Mouse (Mus musculus) CD4-positive, CD25-positive, alpha-beta regulatory T cell (primary cell): Measurements from ENCODE around the gene Notch1. TPM values are rescaled to one million over a fixed set of nuclear protein-coding genes. Genes with fewer than 3 reads are reported as not detected.

Experiments
- polyA plus RNA-seq: library from polyadenylated mRNA; unstranded; fragments of 100-300 nt; shearing (Covaris generic); gene quantifications from one replicate; pipeline ENCODE4 v1.2.1, GENCODE M21; 2017

Gene Notch1
- polyA plus RNA-seq = 46.3 TPM

DNA sequence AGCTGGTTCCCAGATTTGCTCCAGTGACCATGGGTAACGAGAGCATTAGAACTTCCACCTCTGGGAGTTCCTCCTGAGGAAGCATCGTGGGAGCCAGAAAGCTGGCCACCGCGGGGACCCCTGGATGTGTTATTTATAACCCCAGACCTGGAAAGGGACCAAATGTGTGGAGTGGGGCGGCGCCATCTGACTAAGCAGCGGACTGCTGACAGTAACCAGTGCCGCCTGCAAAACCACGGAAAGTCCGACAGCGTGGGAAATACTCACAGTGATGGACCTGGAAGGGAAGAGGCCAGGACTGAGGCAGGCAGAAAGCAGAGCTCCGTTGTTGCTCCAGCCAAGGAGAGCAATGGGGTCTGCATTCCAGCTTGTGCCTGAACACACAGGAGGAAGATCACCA lies at the start of gene Notch1:
Gene Notch1, minus strand, starts transcription at position 389 of the 400 bp plus-strand sequence.

DNA sequence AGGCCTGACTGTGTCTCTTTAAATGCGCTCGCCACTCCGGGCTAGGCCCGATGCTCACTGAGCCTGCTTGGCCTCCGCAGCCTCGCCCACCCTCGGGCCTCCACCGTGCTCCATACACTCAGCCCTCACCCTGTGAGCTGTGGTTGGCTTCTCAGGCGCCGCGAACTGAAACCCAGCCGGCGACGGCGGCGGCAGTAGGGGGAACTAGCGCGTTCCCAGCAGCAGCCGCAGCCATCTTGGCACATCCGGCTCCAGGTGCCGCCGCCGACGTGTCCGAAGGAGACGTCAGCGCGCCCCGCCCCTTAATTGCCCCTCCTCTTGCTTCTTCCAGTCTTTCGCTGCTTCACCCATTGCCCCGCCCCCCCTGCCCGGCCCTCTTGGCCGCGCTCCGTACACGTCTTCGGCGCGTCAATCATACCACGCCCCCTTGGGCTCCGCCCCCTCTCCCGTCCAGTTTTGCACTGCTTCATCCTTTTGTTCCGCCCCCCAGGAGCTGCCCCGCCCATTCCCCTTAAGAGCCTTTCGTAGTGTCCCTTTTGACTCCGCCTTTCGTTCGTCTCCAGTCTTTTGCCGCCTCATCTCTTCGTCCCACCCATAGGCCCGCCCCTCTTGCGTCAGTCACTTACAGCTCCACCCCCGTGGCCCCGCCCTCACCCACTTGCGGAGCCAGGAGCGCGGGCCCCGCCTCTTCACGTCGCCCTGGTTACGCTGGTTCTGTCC lies 71.4 kb downstream of the Notch1 start, which contains the start of gene Sec16a:
Gene Sec16a, minus strand, starts transcription at position 271 of the 720 bp plus-strand sequence.

DNA sequence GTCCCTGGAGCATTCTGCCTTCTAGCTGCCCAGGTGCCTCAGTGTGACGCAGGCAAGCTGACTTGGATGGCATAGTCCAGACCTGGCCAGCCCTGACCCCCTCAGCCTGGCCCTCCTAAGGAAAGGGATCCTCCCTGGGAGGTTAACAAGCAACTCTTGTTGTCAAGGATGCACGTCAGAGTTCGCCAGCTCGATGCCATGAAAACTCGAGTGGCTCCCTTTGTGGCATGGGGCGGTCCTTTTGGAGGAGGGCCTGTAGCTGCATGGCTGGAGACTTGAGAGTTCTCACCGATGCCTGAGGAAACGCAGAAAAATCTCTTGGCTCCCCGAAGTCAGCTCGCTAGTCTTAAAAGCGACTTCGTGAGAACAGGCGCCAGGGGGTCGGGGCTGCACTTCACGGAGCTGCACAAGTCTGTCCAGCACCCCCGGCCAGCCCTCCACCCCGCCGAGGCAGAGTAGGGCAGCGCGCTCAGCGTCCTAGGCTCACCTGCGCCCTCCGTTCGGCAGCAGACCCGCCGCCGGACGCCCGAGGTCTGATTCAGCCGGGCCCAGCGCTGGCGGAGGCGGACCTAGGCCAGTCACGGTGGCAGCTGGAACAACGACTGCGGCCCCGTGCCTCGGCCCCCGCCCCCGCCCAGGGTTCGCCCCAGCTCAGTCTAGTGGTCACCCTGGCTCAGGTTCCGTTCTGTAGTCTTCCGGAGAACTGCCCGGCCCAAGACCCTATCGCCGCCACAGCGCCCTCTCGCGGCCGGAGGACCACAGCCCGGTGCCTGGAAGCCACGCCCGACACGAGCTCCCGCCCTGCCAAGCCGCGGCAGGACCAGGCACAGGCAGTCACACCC lies 107.7 kb downstream of the Notch1 start, which contains the start of gene Inpp5e:
Gene Inpp5e, minus strand, starts transcription at position 689 of the 842 bp plus-strand sequence.

Other genes with a start within 250 kb of the Notch1 start
- gene Ccdc187, start 222.1 kb downstream of the Notch1 start, polyA plus RNA-seq = 0.05 TPM
- 10.5 TPM for gene Gpsm1, start 201.1 kb downstream of the Notch1 start, polyA plus RNA-seq
- gene Dnlz, start 164.6 kb downstream of the Notch1 start, polyA plus RNA-seq = 20.6 TPM
- gene Card9, start 155.7 kb downstream of the Notch1 start, polyA plus RNA-seq = 3.4 TPM
- 60.2 TPM for gene Snapc4, start 136.0 kb downstream of the Notch1 start, polyA plus RNA-seq
- gene Entr1, start 127.3 kb downstream of the Notch1 start, polyA plus RNA-seq = 174 TPM
- 108 TPM for gene Pmpca, start 127.3 kb downstream of the Notch1 start, polyA plus RNA-seq
- 36.5 TPM for gene Inpp5e, start 107.5 kb downstream of the Notch1 start, polyA plus RNA-seq
- gene Sec16a, start 71.4 kb downstream of the Notch1 start, polyA plus RNA-seq = 54.4 TPM
- gene Egfl7, start 63.4 kb upstream of the Notch1 start, polyA plus RNA-seq = 0.87 TPM
- not detected for gene Gm20532, start 70.0 kb upstream of the Notch1 start, polyA plus RNA-seq
- gene Agpat2, start 87.8 kb upstream of the Notch1 start, polyA plus RNA-seq = 21.1 TPM
- 5.0 TPM for gene Fam69b, start 111.8 kb upstream of the Notch1 start, polyA plus RNA-seq
- 0.93 TPM for gene Lcn4, start 154.6 kb upstream of the Notch1 start, polyA plus RNA-seq